Mouse (Mus musculus) hindbrain, embryonic 16.5 days (tissue): ENCODE data around the gene Wrap53. TPM values are rescaled to one million over a fixed set of nuclear protein-coding genes. Genes with fewer than 3 reads are reported as not detected.

Experiments used
- ATAC-seq: fragments of 200-750 bp; cut with Nextera tagmentation; 2 replicates; pipeline ENCODE4 v1.8.0; 2017; ENCODE audit warnings: moderate TSS enrichment, moderate library complexity
- H3K27ac ChIP-seq: fragments of 300-500 bp; sonication (generic); 2 replicates; pipeline ENCODE4 v1.5.1; 2014; ENCODE audit warnings: low read depth, mild to moderate bottlenecking, control low read depth, low read length, moderate library complexity
- H3K27me3 ChIP-seq: fragments of 300-500 bp; sonication (generic); replicated peaks from 2 replicates; pipeline ENCODE4 v1.6.1; 2014; ENCODE audit warnings: low read length; ENCODE audit not compliant: control insufficient read depth, insufficient read depth
- H3K36me3 ChIP-seq: fragments of 300-500 bp; sonication (generic); 2 replicates; pipeline ENCODE4 v1.6.1; 2014; ENCODE audit warnings: mild to moderate bottlenecking, low read length, moderate library complexity, mixed read lengths; ENCODE audit not compliant: control insufficient read depth, insufficient read depth
- H3K4me1 ChIP-seq: fragments of 300-500 bp; sonication (generic); 2 replicates; pipeline ENCODE4 v1.6.1; 2014; ENCODE audit warnings: low read depth, low read length; ENCODE audit not compliant: control insufficient read depth, insufficient read depth
- H3K4me2 ChIP-seq: fragments of 300-500 bp; sonication (generic); 2 replicates; pipeline ENCODE4 v1.6.1; 2014; ENCODE audit warnings: mild to moderate bottlenecking, low read length, control low read depth, moderate library complexity
- H3K4me3 ChIP-seq: fragments of 300-500 bp; sonication (generic); 2 replicates; pipeline ENCODE4 v1.5.1; 2014; ENCODE audit warnings: mild to moderate bottlenecking, low read length, control low read depth, moderate library complexity
- H3K9ac ChIP-seq: fragments of 300-500 bp; sonication (generic); 2 replicates; pipeline ENCODE4 v1.6.1; 2014; ENCODE audit warnings: low read depth, mild to moderate bottlenecking, control low read depth, low read length, moderate library complexity
- H3K9me3 ChIP-seq: fragments of 300-500 bp; sonication (generic); 2 replicates; pipeline ENCODE4 v1.6.1; 2014; ENCODE audit warnings: mild to moderate bottlenecking, low read length, moderate library complexity; ENCODE audit not compliant: control insufficient read depth
- WGBS: fragments of 180-500 bp; shearing (Covaris S2); extraction: QIAGEN DNeasy Blood & Tissue Kit; methylation state at CpG from one replicate; pipeline ENCODE4 v1.1.7; 2014; 5-methylcytosine and 5-hydroxymethylcytosine counted together
- polyA plus RNA-seq: library from polyadenylated mRNA; unstranded; fragments of >200 nt; fragmentation: Nextera tagmentation; extraction: Ambion mirVana; gene quantifications from 2 replicates; pipeline ENCODE4 v1.2.1, GENCODE M21; 2015

Wrap53 gene
- polyA plus RNA-seq, 1 experiment from 2014 or later: 18.2 TPM

GRCm38 (mm10) chr11:69604795-69605664 lies 25.0 kb upstream of the Wrap53 start:
- peaks cover 19% of the 10 kb centered on the region; the same call in 1 of the 2 replicates for H3K4me1 ChIP-seq
- H3K4me2 ChIP-seq: peak overlapping the region; percentile 76
- peak; percentile 44 for ATAC-seq
- under 1% methylated on average over 55 of the region's 73 CpGs for WGBS
- peak overlapping the region; percentile 87 for H3K27ac ChIP-seq
- H3K9me3 ChIP-seq: no peaks in the 10 kb centered on the region
- H3K4me3 ChIP-seq: peak overlapping the region; percentile 75
- peaks cover 10% of the 10 kb centered on the region; the same call in 1 of the 2 replicates for H3K36me3 ChIP-seq
- peak overlapping the region; percentile 87 for H3K9ac ChIP-seq
- H3K27me3 ChIP-seq: no peaks in the 10 kb centered on the region

DNA sequence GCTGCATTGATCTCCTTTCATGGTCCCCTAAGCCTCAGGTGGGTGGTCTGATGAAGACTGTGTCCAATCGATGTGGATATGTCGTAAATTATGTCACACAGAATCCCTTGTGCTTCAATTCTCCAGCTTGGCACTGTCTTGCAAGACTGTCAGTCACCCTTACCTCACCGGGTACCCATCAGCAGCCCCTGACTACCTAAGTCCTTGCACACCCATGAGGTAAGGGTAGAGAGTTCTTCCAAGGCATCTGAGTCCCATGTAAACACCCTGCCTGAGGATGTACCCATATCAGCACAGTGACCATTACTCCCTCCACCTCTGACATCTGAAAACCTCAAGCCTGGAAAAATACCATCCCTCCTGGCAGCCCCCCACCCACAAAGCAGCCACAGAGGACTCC lies 24.3 kb upstream of the Wrap53 start:
- WGBS: 43% methylated on average over 3 of the region's 3 CpGs
- H3K36me3 ChIP-seq: peaks cover 10% of the 10 kb centered on the region; the same call in 1 of the 2 replicates
- no peaks in the 10 kb centered on the region for H3K27me3 ChIP-seq
- peak overlapping the region; percentile 87 for H3K27ac ChIP-seq
- no peaks in the 10 kb centered on the region for H3K9me3 ChIP-seq
- peak overlapping the region; percentile 75 for H3K4me3 ChIP-seq
- peak overlapping the region; percentile 76 for H3K4me2 ChIP-seq
- H3K9ac ChIP-seq: peak overlapping the region; percentile 87
- H3K4me1 ChIP-seq: peaks cover 19% of the 10 kb centered on the region; the same call in 1 of the 2 replicates
- ATAC-seq: no peak

DNA sequence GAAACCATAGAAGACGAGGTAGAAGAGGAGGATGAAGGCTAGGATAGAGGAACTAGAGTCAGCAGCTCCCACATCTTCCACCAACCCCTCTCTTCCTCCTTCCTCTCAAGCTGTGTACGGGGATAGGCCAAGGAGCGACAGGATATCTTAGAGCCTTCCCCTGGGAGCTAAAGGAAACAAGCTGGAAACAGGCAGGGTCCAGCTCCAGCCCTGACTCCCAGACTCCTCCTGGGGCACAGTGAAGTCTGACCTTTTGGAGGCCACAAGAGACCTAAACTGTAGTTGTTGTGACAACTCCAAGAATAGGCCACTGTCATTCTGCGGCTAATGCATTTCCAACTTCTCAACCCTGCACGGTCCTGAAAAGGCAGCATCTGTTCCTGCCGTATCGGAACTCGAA lies 23.5 kb upstream of the Wrap53 start:
- ATAC-seq: no peak

DNA sequence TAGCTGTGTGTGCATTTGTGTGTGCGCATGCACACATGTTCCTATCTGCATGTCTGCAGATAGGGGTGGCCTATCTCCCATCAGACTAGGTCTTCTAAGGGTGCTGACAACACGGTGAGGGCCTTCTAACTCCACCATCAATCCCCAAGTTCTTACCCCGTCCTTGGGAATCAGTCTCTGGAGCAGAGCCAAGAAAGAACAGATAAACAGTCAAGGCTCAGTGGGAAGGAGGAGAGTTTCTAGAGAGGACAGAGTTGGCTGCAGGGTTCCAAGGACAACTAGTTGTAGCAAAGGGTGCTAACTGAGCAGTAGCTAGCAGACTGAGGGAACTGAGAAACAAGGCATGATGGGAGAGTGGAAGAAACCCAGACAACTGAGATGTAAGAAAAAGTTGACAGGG lies 21.7 kb upstream of the Wrap53 start:
- Histone ChIP-seq H3K9ac (no peak overlapping the region), H3K9me3 (no peaks in the 10 kb centered on the region), H3K4me1 (peaks cover 19% of the 10 kb centered on the region; the same call in 1 of the 2 replicates), H3K4me2 (no peak overlapping the region; the same call in 1 of the 2 replicates), H3K36me3 (peaks cover 10% of the 10 kb centered on the region; the same call in 1 of the 2 replicates), H3K27ac (no peak overlapping the region), H3K27me3 (no peaks in the 10 kb centered on the region), H3K4me3 (no peak overlapping the region)
- no peak for ATAC-seq
- WGBS: 71% methylated on average over 3 of the region's 3 CpGs

More for the DNA sequence above, 23.5 kb upstream of the Wrap53 start:
- no peaks in the 10 kb centered on the region for H3K9me3 ChIP-seq
- no peak overlapping the region for H3K9ac ChIP-seq
- no peaks in the 10 kb centered on the region for H3K27me3 ChIP-seq
- H3K27ac ChIP-seq: no peak overlapping the region
- H3K4me3 ChIP-seq: peak overlapping the region; percentile 10; the same call in 1 of the 2 replicates
- H3K4me1 ChIP-seq: peaks cover 19% of the 10 kb centered on the region; the same call in 1 of the 2 replicates
- 77% methylated on average over 8 of the region's 8 CpGs for WGBS
- H3K36me3 ChIP-seq: peaks cover 10% of the 10 kb centered on the region; the same call in 1 of the 2 replicates
- peak overlapping the region; percentile 76 for H3K4me2 ChIP-seq

DNA sequence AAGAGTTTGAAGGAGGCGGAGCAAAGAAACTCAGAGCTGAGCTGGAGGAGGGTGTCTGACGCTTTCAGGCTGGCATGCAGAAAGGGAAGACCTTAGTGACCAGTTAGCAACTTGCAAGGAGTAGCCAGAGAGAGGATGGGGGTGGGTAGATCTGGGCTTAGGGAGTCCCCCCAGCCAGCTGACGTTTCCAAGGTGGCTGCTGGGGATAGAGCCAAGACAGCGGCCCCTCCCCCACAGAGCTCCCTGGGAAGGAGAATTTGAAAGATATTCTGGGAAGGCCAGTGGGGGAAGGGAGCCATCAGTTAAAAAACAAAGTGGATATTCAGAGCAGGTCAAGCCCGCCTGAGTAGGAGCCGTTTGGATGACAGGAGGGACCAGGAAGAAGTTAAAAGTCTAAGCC lies 20.0 kb upstream of the Wrap53 start:
- whole genome bisulfite sequencing: 9% methylated on average over 6 of the region's 6 CpGs
- Histone ChIP-seq H3K9ac (0 out of 2 replicates have a peak overlapping the region, but pooled peaks have one; percentile 6), H3K9me3 (no peaks in the 10 kb centered on the region), H3K4me2 (peak overlapping the region; percentile 16; the same call in 1 of the 2 replicates), H3K27me3 (no peaks in the 10 kb centered on the region), H3K36me3 (peaks cover 10% of the 10 kb centered on the region; the same call in 1 of the 2 replicates), H3K4me1 (peaks cover 19% of the 10 kb centered on the region; the same call in 1 of the 2 replicates), H3K4me3 (no peak overlapping the region), H3K27ac (no peak overlapping the region)
- ATAC-seq: peak; percentile 76

DNA sequence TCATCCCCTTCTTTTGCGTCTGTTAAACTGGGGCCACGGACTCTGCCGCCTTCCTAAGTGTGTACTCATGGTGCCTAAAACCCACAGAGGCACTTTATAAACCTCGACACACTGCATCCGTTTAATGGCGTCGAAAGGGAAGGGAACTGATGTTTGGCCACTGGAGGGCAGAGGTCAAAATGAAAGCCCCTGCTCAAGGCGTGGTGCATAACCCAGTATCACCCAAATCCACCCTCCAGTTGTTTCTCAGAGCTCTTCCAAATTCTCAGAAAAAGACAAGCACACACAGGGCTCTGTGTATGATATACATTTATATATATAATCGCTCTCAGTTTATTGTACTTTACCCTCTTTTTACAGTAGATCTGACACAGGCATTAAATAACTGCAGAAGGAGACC lies 19.4 kb upstream of the Wrap53 start:
- Histone ChIP-seq H3K27me3 (no peaks in the 10 kb centered on the region), H3K4me1 (peaks cover 19% of the 10 kb centered on the region; the same call in 1 of the 2 replicates), H3K4me2 (no peak overlapping the region; the same call in 1 of the 2 replicates), H3K27ac (no peak overlapping the region), H3K36me3 (peaks cover 10% of the 10 kb centered on the region; the same call in 1 of the 2 replicates), H3K4me3 (no peak overlapping the region), H3K9ac (no peak overlapping the region), H3K9me3 (no peaks in the 10 kb centered on the region)
- ATAC-seq: no peak
- WGBS: 11% methylated on average over 9 of the region's 9 CpGs

GRCm38 (mm10) chr11:69594853-69595252 lies 14.8 kb upstream of the Wrap53 start:
- Histone ChIP-seq H3K4me3 (no peak overlapping the region), H3K27ac (no peak overlapping the region), H3K4me1 (no peaks in the 10 kb centered on the region), H3K36me3 (peaks cover 7% of the 10 kb centered on the region), H3K27me3 (no peaks in the 10 kb centered on the region), H3K9ac (no peak overlapping the region), H3K4me2 (no peak overlapping the region), H3K9me3 (no peaks in the 10 kb centered on the region)
- WGBS: 94% methylated on average over 6 of the region's 6 CpGs
- ATAC-seq: no peak

- Histone ChIP-seq H3K9me3 (no peaks in the 10 kb centered on the region), H3K4me2 (no peak overlapping the region), H3K4me3 (no peak overlapping the region), H3K27ac (peak overlapping the region; percentile 5; the same call in 1 of the 2 replicates), H3K9ac (no peak overlapping the region), H3K36me3 (peaks cover 24% of the 10 kb centered on the region), H3K27me3 (no peaks in the 10 kb centered on the region), H3K4me1 (no peaks in the 10 kb centered on the region)
- ATAC-seq: no peak
- WGBS: 92% methylated on average over 4 of the region's 4 CpGs
These were observed 12.7 kb upstream of the Wrap53 start for GRCm38 (mm10) chr11:69592799-69593198.
